28 mouse cellular contexts compared by ENCODE assay signal in genomic region chr3:108089916-108090315, GRCm38 (mm10). TPM values are rescaled to one million over a fixed set of nuclear protein-coding genes. Genes with fewer than 3 reads are reported as not detected.
DNase-seq lines count a peak whose midpoint lies in the region; ATAC-seq and TF ChIP-seq lines count a peak whose summit lies in the region.
"Had no signal": no experiment of that assay in that cellular context is flagged by ENCODE, and none has a peak within 500 bp of the region (broad histone marks: within the 10 kb centered on the region; RNA-seq: fewer than 3 reads in every experiment).

No protein-coding gene starts in this region.

- no peaks in the 10 kb centered on the region for H3K27me3 ChIP-seq in embryonic facial prominence, embryonic 13.5 days
- H3K27me3 ChIP-seq in embryonic facial prominence, embryonic 10.5 days (replicated peaks; ENCODE audit: low read depth, poor library complexity, severe bottlenecking), result no peaks in the 10 kb centered on the region
- H3K27me3 ChIP-seq in liver, embryonic 12.5 days (replicated peaks), result no peaks in the 10 kb centered on the region
- H3K27me3 ChIP-seq in hindbrain, embryonic 16.5 days (replicated peaks; ENCODE audit: control insufficient read depth, insufficient read depth, low read length), result no peaks in the 10 kb centered on the region
- H3K27me3 ChIP-seq: embryonic facial prominence, embryonic 12.5 days; heart, embryonic 13.5 days; limb, embryonic 13.5 days; midbrain, embryonic 15.5 days; neural tube, embryonic 13.5 days had no signal

- H3K9me3 ChIP-seq in embryonic facial prominence, embryonic 13.5 days, result no peaks in the 10 kb centered on the region
- H3K9me3 ChIP-seq in embryonic facial prominence, embryonic 10.5 days, result no peaks in the 10 kb centered on the region
- H3K9me3 ChIP-seq in liver, embryonic 12.5 days (replicated peaks), result no peaks in the 10 kb centered on the region
- no peaks in the 10 kb centered on the region for H3K9me3 ChIP-seq in hindbrain, embryonic 16.5 days (ENCODE audit: control insufficient read depth, low read length)
- H3K9me3 ChIP-seq: embryonic facial prominence, embryonic 12.5 days; heart, embryonic 13.5 days; limb, embryonic 13.5 days; midbrain, embryonic 15.5 days; neural tube, embryonic 13.5 days had no signal

- no peak overlapping the region for H3K9ac ChIP-seq in embryonic facial prominence, embryonic 13.5 days
- no peak overlapping the region; the same call in 1 of the 2 replicates for H3K9ac ChIP-seq in liver, embryonic 12.5 days
- no peak overlapping the region for H3K9ac ChIP-seq in hindbrain, embryonic 16.5 days (ENCODE audit: low read depth, low read length)
- H3K9ac ChIP-seq: embryonic facial prominence, embryonic 12.5 days; midbrain, embryonic 15.5 days; neural tube, embryonic 13.5 days had no signal

- DNase-seq in embryonic facial prominence, embryonic 10.5 days (ENCODE audit: low spot score), result no peak
- DNase-seq in liver, result no peak
- DNase-seq in cerebellum, adult 11 months, result no peak
- DNase-seq in left cerebral cortex, postnatal 14 days (ENCODE audit: low spot score in 2 of 2), result no peak
- DNase-seq: adrenal gland, postnatal 36 days; cerebellum, adult 11-12 months; cerebellum, postnatal 10 days; gastrocnemius, postnatal 14 days; heart, adult 18-20 months; heart, postnatal 14 days; kidney, adult 11 months; kidney, postnatal 36 days; layer of hippocampus, postnatal 36 days; thymus, adult 2 months had no signal

- H3K27ac ChIP-seq in embryonic facial prominence, embryonic 13.5 days, result 0 out of 2 replicates have a peak overlapping the region, but pooled peaks have one; percentile 39
- H3K27ac ChIP-seq in embryonic facial prominence, embryonic 10.5 days (replicated peaks), result no peak overlapping the region
- 0 out of 2 replicates have a peak overlapping the region, but pooled peaks have one; percentile 22 for H3K27ac ChIP-seq in liver, embryonic 12.5 days
- peak overlapping the region; percentile 88 for H3K27ac ChIP-seq in embryonic fibroblast, embryonic 13.5 days (ENCODE audit: insufficient read depth, low read length)
- H3K27ac ChIP-seq in hindbrain, embryonic 16.5 days (ENCODE audit: low read depth, low read length), result no peak overlapping the region
- H3K27ac ChIP-seq: limb, embryonic 13.5 days; midbrain, embryonic 15.5 days; neural tube, embryonic 13.5 days had no signal

- 41% methylated on average over 2 of the region's 2 CpGs for WGBS in embryonic facial prominence, embryonic 13.5 days
- 47% methylated on average over 2 of the region's 2 CpGs for WGBS in embryonic facial prominence, embryonic 10.5 days
- WGBS in liver, embryonic 12.5 days (ENCODE audit: insufficient replicate concordance), result 58% methylated on average over 2 of the region's 2 CpGs
- WGBS in hindbrain, embryonic 16.5 days, result 48% methylated on average over 2 of the region's 2 CpGs

- no peak overlapping the region for H3K4me3 ChIP-seq in embryonic facial prominence, embryonic 13.5 days
- no peak overlapping the region for H3K4me3 ChIP-seq in embryonic facial prominence, embryonic 10.5 days
- no peak overlapping the region for H3K4me3 ChIP-seq in liver, embryonic 12.5 days
- H3K4me3 ChIP-seq in embryonic fibroblast, embryonic 13.5 days (ENCODE audit: insufficient read depth, low read length), result no peak overlapping the region
- no peak overlapping the region for H3K4me3 ChIP-seq in hindbrain, embryonic 16.5 days (ENCODE audit: low read length)
- H3K4me3 ChIP-seq: embryonic facial prominence, embryonic 12.5 days; heart, embryonic 13.5 days; limb, embryonic 13.5 days; midbrain, embryonic 15.5 days; myocyte; neural tube, embryonic 13.5 days had no signal

- no peaks in the 10 kb centered on the region for H3K36me3 ChIP-seq in embryonic facial prominence, embryonic 13.5 days
- H3K36me3 ChIP-seq in embryonic facial prominence, embryonic 10.5 days (replicated peaks), result no peaks in the 10 kb centered on the region
- no peaks in the 10 kb centered on the region for H3K36me3 ChIP-seq in liver, embryonic 12.5 days
- no peaks in the 10 kb centered on the region for H3K36me3 ChIP-seq in hindbrain, embryonic 16.5 days (ENCODE audit: control insufficient read depth, insufficient read depth, low read length)
- H3K36me3 ChIP-seq: embryonic facial prominence, embryonic 12.5 days; heart, embryonic 13.5 days; limb, embryonic 13.5 days; midbrain, embryonic 15.5 days; neural tube, embryonic 13.5 days had no signal

- ATAC-seq in embryonic facial prominence, embryonic 13.5 days (ENCODE audit: insufficient number of reproducible peaks, insufficient read depth, low FRiP score, low TSS enrichment, low read depth), result no peak
- no peak for ATAC-seq in liver, embryonic 12.5 days
- ATAC-seq in hindbrain, embryonic 16.5 days, result no peak
- ATAC-seq: CD4-positive, CD25-positive, alpha-beta regulatory T cell, adult 4 months; forebrain, embryonic 14.5 days; midbrain, embryonic 15.5 days had no signal

- TF ChIP-seq CTCF in embryonic fibroblast, embryonic 13.5 days (IDR thresholded peaks at IDR 0.05; ENCODE audit: borderline replicate concordance, insufficient read depth, low read length), result no peak

- intact Hi-C loops in left cerebral cortex, postnatal 14 days (cut with DNase I), result loop anchor here (5.0 kb wide), 1 partner anchor 57 kb away; the partner anchor contains the start of gene Gnai3

- H3K4me2 ChIP-seq in embryonic facial prominence, embryonic 13.5 days, result no peak overlapping the region
- H3K4me2 ChIP-seq in liver, embryonic 12.5 days, result no peak overlapping the region
- H3K4me2 ChIP-seq in hindbrain, embryonic 16.5 days (ENCODE audit: low read length), result no peak overlapping the region
- H3K4me2 ChIP-seq: embryonic facial prominence, embryonic 12.5 days; heart, embryonic 13.5 days; limb, embryonic 13.5 days; midbrain, embryonic 15.5 days; neural tube, embryonic 13.5 days had no signal

- H3K4me1 ChIP-seq in embryonic facial prominence, embryonic 13.5 days, result peaks cover 41% of the 10 kb centered on the region
- H3K4me1 ChIP-seq in embryonic facial prominence, embryonic 10.5 days, result peaks cover 42% of the 10 kb centered on the region
- H3K4me1 ChIP-seq in liver, embryonic 12.5 days, result peaks cover 65% of the 10 kb centered on the region
- peaks cover 12% of the 10 kb centered on the region for H3K4me1 ChIP-seq in embryonic fibroblast, embryonic 13.5 days (ENCODE audit: control insufficient read depth, insufficient read depth, low read length)
- H3K4me1 ChIP-seq in hindbrain, embryonic 16.5 days (ENCODE audit: control insufficient read depth, insufficient read depth, low read depth, low read length), result peaks cover 5% of the 10 kb centered on the region

- TF ChIP-seq POLR2A in embryonic fibroblast, embryonic 13.5 days (IDR thresholded peaks at IDR 0.05; ENCODE audit: low read depth, low read length), result peak; percentile 30; the same call in 1 of the 2 replicates

RNA-seq across cellular contexts. Expression of gene Gnat2, which starts 2.7 kb away (rescaled TPM):
- polyA plus RNA-seq in embryonic facial prominence, embryonic 13.5 days (2015; fragmentation: Nextera tagmentation; extraction: Ambion mirVana), result 0.83 and 0.85 TPM in 2 replicates
- 0.90 and 1.3 TPM in 2 replicates for polyA plus RNA-seq in embryonic facial prominence, embryonic 10.5 days (2016; fragmentation: Nextera tagmentation; extraction: Ambion mirVana)
- polyA plus RNA-seq in liver, embryonic 12.5 days (2016; fragmentation: Nextera tagmentation; extraction: Ambion mirVana), result 2.7 and 3.3 TPM in 2 replicates
- 1.0 and 1.1 TPM in 2 replicates for polyA plus RNA-seq in embryonic fibroblast, embryonic 13.5 days (2011; ENCODE audit: insufficient read length, low read depth, missing spikeins)
- polyA plus RNA-seq in hindbrain, embryonic 16.5 days (2015; fragmentation: Nextera tagmentation; extraction: Ambion mirVana), result 0.22 and 0.28 TPM in 2 replicates
- not detected for total RNA-seq in left cerebral cortex, postnatal 14 days (2021)
- total RNA-seq: layer of hippocampus, postnatal 36 days; left cerebral cortex, postnatal 10 days; megakaryocyte-erythroid progenitor cell, adult 5-6 weeks had no signal
- polyA plus RNA-seq: CD4-positive, CD25-positive, alpha-beta regulatory T cell, adult 4 months had no signal

RNA-seq across cellular contexts. Expression of gene Ampd2, which starts 3.5 kb away (rescaled TPM):
- 38.4 and 44.5 TPM in 2 replicates for polyA plus RNA-seq in embryonic facial prominence, embryonic 13.5 days (2015; fragmentation: Nextera tagmentation; extraction: Ambion mirVana)
- 69.4 and 70.6 TPM in 2 replicates for polyA plus RNA-seq in embryonic facial prominence, embryonic 10.5 days (2016; fragmentation: Nextera tagmentation; extraction: Ambion mirVana)
- polyA plus RNA-seq in liver, embryonic 12.5 days (2016; fragmentation: Nextera tagmentation; extraction: Ambion mirVana), result 77.4 and 80.6 TPM in 2 replicates
- 48.3 and 50.0 TPM in 2 replicates for polyA plus RNA-seq in embryonic fibroblast, embryonic 13.5 days (2011; ENCODE audit: insufficient read length, low read depth, missing spikeins)
- 63.6 and 68.0 TPM in 2 replicates for polyA plus RNA-seq in hindbrain, embryonic 16.5 days (2015; fragmentation: Nextera tagmentation; extraction: Ambion mirVana)
- total RNA-seq in left cerebral cortex, postnatal 14 days (2021), result 10 to 100 TPM; 43.3 to 50.8 TPM

RNA-seq across cellular contexts. Expression of gene Gstm4, which starts 45.2 kb away (rescaled TPM):
- 15.0 and 15.8 TPM in 2 replicates for polyA plus RNA-seq in embryonic facial prominence, embryonic 13.5 days (2015; fragmentation: Nextera tagmentation; extraction: Ambion mirVana)
- polyA plus RNA-seq in embryonic facial prominence, embryonic 10.5 days (2016; fragmentation: Nextera tagmentation; extraction: Ambion mirVana), result 12.9 and 13.2 TPM in 2 replicates
- 16.2 and 16.6 TPM in 2 replicates for polyA plus RNA-seq in liver, embryonic 12.5 days (2016; fragmentation: Nextera tagmentation; extraction: Ambion mirVana)
- 11.1 and 11.5 TPM in 2 replicates for polyA plus RNA-seq in embryonic fibroblast, embryonic 13.5 days (2011; ENCODE audit: insufficient read length, low read depth, missing spikeins)
- polyA plus RNA-seq in hindbrain, embryonic 16.5 days (2015; fragmentation: Nextera tagmentation; extraction: Ambion mirVana), result 20.1 and 22.9 TPM in 2 replicates
- total RNA-seq in left cerebral cortex, postnatal 14 days (2021), result 10 to 100 TPM; 10.4 to 12.1 TPM

RNA-seq across cellular contexts. Expression of gene Gnai3, which starts 56.0 kb away (rescaled TPM):
- 173 and 185 TPM in 2 replicates for polyA plus RNA-seq in embryonic facial prominence, embryonic 13.5 days (2015; fragmentation: Nextera tagmentation; extraction: Ambion mirVana)
- 194 and 195 TPM in 2 replicates for polyA plus RNA-seq in embryonic facial prominence, embryonic 10.5 days (2016; fragmentation: Nextera tagmentation; extraction: Ambion mirVana)
- 89.0 and 91.7 TPM in 2 replicates for polyA plus RNA-seq in liver, embryonic 12.5 days (2016; fragmentation: Nextera tagmentation; extraction: Ambion mirVana)
- 138 and 152 TPM in 2 replicates for polyA plus RNA-seq in embryonic fibroblast, embryonic 13.5 days (2011; ENCODE audit: insufficient read length, low read depth, missing spikeins)
- polyA plus RNA-seq in hindbrain, embryonic 16.5 days (2015; fragmentation: Nextera tagmentation; extraction: Ambion mirVana), result 116 and 126 TPM in 2 replicates
- total RNA-seq in left cerebral cortex, postnatal 14 days (2021), result 10 to 100 TPM; 31.1 to 34.1 TPM

Comparison
In these comparisons a context has a peak if more than half of its experiments do, and no peak if none do; other contexts are left out.
1. H3K27ac ChIP-seq: peak in embryonic facial prominence, embryonic 13.5 days (single experiment), liver, embryonic 12.5 days (single experiment) and embryonic fibroblast, embryonic 13.5 days (single experiment); none in embryonic facial prominence, embryonic 10.5 days (single experiment) and hindbrain, embryonic 16.5 days (single experiment).